Mouse (Mus musculus): ENCODE results near the gene Il9r. TPM values are rescaled to one million over a fixed set of nuclear protein-coding genes. Genes with fewer than 3 reads are reported as not detected.

Il9r gene
- polyA plus RNA-seq, 1 experiment from 2014 or later = 0.09 TPM

Other genes with a start within 250 kb of the Il9r start
- 0.31 TPM in 1 of 2 replicates, not detected in the other for gene 4930524B15Rik, start 234.7 kb downstream of the Il9r start, polyA plus RNA-seq (2015; fragmentation: Nextera tagmentation; extraction: Ambion mirVana)
- gene Nsg2, start 199.8 kb downstream of the Il9r start, polyA plus RNA-seq (2015; fragmentation: Nextera tagmentation; extraction: Ambion mirVana) = 1.3 and 4.6 TPM in 2 replicates
- gene Snrnp25, start 5.1 kb upstream of the Il9r start, polyA plus RNA-seq (2015; fragmentation: Nextera tagmentation; extraction: Ambion mirVana) = 34.5 and 45.1 TPM in 2 replicates
- gene Rhbdf1, start 22.0 kb upstream of the Il9r start, polyA plus RNA-seq (2015; fragmentation: Nextera tagmentation; extraction: Ambion mirVana) = 35.6 and 42.8 TPM in 2 replicates
- gene Mpg, start 26.2 kb upstream of the Il9r start, polyA plus RNA-seq (2015; fragmentation: Nextera tagmentation; extraction: Ambion mirVana) = 14.3 and 22.4 TPM in 2 replicates
- 29.8 and 33.6 TPM in 2 replicates for gene Nprl3, start 67.4 kb upstream of the Il9r start, polyA plus RNA-seq (2015; fragmentation: Nextera tagmentation; extraction: Ambion mirVana)
- gene Hba-x, start 76.1 kb upstream of the Il9r start, polyA plus RNA-seq (2015; fragmentation: Nextera tagmentation; extraction: Ambion mirVana) = 195 and 375 TPM in 2 replicates
- gene Hba-a1, start 83.2 kb upstream of the Il9r start, polyA plus RNA-seq (2015; fragmentation: Nextera tagmentation; extraction: Ambion mirVana) = 23,640 and 24,567 TPM in 2 replicates
- 3.1 and 3.6 TPM in 2 replicates for gene Hbq1b, start 86.7 kb upstream of the Il9r start, polyA plus RNA-seq (2015; fragmentation: Nextera tagmentation; extraction: Ambion mirVana)
- gene Hba-a2, start 96.2 kb upstream of the Il9r start, polyA plus RNA-seq (2015; fragmentation: Nextera tagmentation; extraction: Ambion mirVana) = 64,616 and 65,648 TPM in 2 replicates
- gene Hbq1a, start 99.8 kb upstream of the Il9r start, polyA plus RNA-seq (2015; fragmentation: Nextera tagmentation; extraction: Ambion mirVana) = 3.2 TPM in 2 replicates
- 9.3 and 15.5 TPM in 2 replicates for gene Sh3pxd2b, start 147.5 kb upstream of the Il9r start, polyA plus RNA-seq (2015; fragmentation: Nextera tagmentation; extraction: Ambion mirVana)

Data from heart, embryonic 15.5 days (tissue).